Mouse (Mus musculus) liver, embryonic 11.5 days (tissue): ENCODE measurements around the gene Tmem217. TPM values are rescaled to one million over a fixed set of nuclear protein-coding genes. Genes with fewer than 3 reads are reported as not detected.
A peak's percentile ranks its signal among the peaks of the same experiment; 100 is the strongest.

Experiments used
- ATAC-seq: fragments of 200-750 bp; cut with Nextera tagmentation; replicated peaks from 2 replicates; pipeline ENCODE4 v1.8.0; 2017; ENCODE audit warnings: moderate number of reproducible peaks, mild to moderate bottlenecking, moderate TSS enrichment, moderate library complexity; ENCODE audit not compliant: low FRiP score
- DNase-seq: peaks from one replicate; pipeline ENCODE4 v3.0.0-alpha.2; 2017; ENCODE audit warnings: low spot score
- H3K27ac ChIP-seq: fragments of 300-500 bp; sonication (generic); 2 replicates; pipeline ENCODE4 v1.5.1; 2014; ENCODE audit warnings: mild to moderate bottlenecking, low read depth, low read length, control low read depth
- H3K27me3 ChIP-seq: fragments of 300-500 bp; sonication (generic); replicated peaks from 2 replicates; pipeline ENCODE4 v1.6.1; 2014; ENCODE audit warnings: low read length, mixed read lengths; ENCODE audit not compliant: control insufficient read depth, insufficient read depth
- H3K36me3 ChIP-seq: fragments of 300-500 bp; sonication (generic); 2 replicates; pipeline ENCODE4 v1.6.1; 2014; ENCODE audit warnings: mild to moderate bottlenecking, low read length, moderate library complexity, mixed read lengths; ENCODE audit not compliant: control insufficient read depth, insufficient read depth
- H3K4me1 ChIP-seq: fragments of 300-500 bp; sonication (generic); replicated peaks from 2 replicates; pipeline ENCODE4 v1.6.1; 2014; ENCODE audit warnings: low read length, mixed read lengths; ENCODE audit not compliant: control insufficient read depth, insufficient read depth
- H3K4me2 ChIP-seq: fragments of 300-500 bp; sonication (generic); 2 replicates; pipeline ENCODE4 v1.6.1; 2014; ENCODE audit warnings: mild to moderate bottlenecking, control low read depth, moderate library complexity
- H3K4me3 ChIP-seq: fragments of 300-500 bp; sonication (generic); 2 replicates; pipeline ENCODE4 v1.5.1; 2014; ENCODE audit warnings: low read depth, low read length, control low read depth
- H3K9ac ChIP-seq: fragments of 300-500 bp; sonication (generic); 2 replicates; pipeline ENCODE4 v1.6.1; 2014; ENCODE audit warnings: low read depth, low read length, control low read depth
- H3K9me3 ChIP-seq: fragments of 300-500 bp; sonication (generic); 2 replicates; pipeline ENCODE4 v1.6.1; 2016; ENCODE audit warnings: low read length, inconsistent platforms, mixed read lengths; ENCODE audit not compliant: control insufficient read depth
- WGBS: fragments of 180-500 bp; shearing (Covaris S2); extraction: QIAGEN DNeasy Blood & Tissue Kit; methylation state at CpG from one replicate; pipeline ENCODE4 v1.1.7; 2014; 5-methylcytosine and 5-hydroxymethylcytosine counted together
- polyA plus RNA-seq: library from polyadenylated mRNA; unstranded; fragments of >200 nt; fragmentation: Nextera tagmentation; extraction: Ambion mirVana; gene quantifications from 2 replicates; pipeline ENCODE4 v1.2.1, GENCODE M21; 2014

Tmem217 gene
- 0.42 and 0.52 TPM in 2 replicates for polyA plus RNA-seq

DNA sequence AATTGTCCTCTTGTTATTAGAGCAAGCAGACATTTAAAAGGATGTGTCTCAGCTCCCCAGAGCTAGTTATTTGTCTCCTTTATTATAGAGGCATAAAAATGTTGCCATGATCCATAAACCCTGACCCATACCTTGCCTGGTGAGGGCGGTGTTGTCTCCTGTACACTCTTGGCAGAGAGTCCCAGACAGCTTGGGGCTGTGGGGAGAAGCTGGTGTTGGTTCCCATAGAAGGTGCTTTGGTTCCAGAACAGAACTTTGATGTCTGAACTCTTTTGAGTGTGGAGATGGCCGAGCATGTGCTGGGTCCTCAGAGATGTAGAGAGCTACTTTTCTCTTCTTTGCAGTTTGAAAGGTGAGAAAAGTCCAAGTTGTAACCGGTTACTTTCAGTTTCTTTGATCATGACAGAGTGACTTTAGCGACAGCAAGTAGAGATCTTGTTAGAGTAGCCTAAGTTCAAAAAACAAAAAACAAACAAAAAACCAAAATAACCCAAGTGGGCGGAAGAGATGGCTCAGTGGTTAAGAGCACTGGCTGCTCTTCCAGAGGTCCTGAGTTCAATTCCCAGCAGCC, at the start of gene Tmem217:
Gene Tmem217, minus strand, starts transcription at position 224 of the 571 bp plus-strand sequence.
- no peaks in the 10 kb centered on the region for H3K9me3 ChIP-seq
- DNase-seq (no peak), ATAC-seq (no peak)
- no peaks in the 10 kb centered on the region for H3K27me3 ChIP-seq
- 91% methylated on average over 5 of the region's 5 CpGs for WGBS
- no peak within 1 kb of the TSS for H3K27ac ChIP-seq
- H3K36me3 ChIP-seq, result no peaks in the 10 kb centered on the region
- H3K4me3 ChIP-seq, result no peak within 1 kb of the TSS
- H3K9ac ChIP-seq, result no peak within 1 kb of the TSS
- H3K4me2 ChIP-seq, result peak within 1 kb of the TSS; percentile 94
- H3K4me1 ChIP-seq, result peaks cover 21% of the 10 kb centered on the region

DNA sequence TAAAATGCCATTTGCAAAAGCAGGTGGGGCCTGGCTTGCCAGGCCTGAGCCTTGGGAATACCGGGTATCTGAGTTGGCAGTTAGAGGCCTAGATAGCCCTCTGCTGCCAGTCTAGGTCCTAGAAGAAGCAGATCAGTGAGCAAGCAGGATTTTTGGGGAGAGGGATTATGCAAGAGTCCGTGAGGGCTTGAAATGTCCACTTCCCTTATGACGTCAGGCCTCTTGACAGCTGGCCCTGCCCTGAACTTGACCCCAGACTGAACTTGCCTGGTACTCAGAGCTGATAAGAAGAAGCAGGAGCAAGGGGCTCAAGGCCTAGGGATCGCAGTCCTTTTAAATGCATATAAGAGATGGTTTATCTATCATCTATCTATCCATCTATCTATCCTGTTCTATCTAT, 49.2 kb upstream of the Tmem217 start:
- Histone ChIP-seq H3K4me3 (no peak overlapping the region), H3K36me3 (peaks cover 15% of the 10 kb centered on the region; the same call in 1 of the 2 replicates), H3K27ac (no peak overlapping the region), H3K9me3 (no peaks in the 10 kb centered on the region), H3K9ac (no peak overlapping the region), H3K27me3 (no peaks in the 10 kb centered on the region), H3K4me1 (no peaks in the 10 kb centered on the region; the same call in 1 of the 2 replicates), H3K4me2 (no peak overlapping the region)
- ATAC-seq, result no peak
- WGBS, result 62% methylated on average over 4 of the region's 4 CpGs
- no peak for DNase-seq

DNA sequence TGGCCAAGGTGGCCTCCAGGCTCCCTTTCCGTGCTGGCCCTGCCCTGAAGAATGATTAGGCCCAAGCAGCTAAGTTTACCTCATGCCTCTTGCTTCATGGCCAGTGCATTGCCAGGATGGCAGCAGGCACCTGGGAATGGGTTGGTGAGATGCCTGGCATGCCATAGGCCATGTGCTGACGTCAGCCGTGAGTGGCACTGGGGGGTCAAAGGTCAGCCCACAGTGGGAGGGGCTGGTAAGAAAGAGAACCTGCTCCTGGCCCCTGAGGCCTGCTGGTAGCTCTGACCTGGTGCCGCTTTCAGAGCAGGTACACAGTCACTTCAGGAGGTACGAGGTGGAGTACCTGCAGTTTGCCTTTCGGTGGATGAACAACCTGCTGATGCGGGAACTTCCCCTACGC, 47.4 kb upstream of the Tmem217 start:
- DNase-seq (no peak), ATAC-seq (no peak)
- H3K4me2 ChIP-seq, result no peak overlapping the region
- H3K9ac ChIP-seq, result no peak overlapping the region
- no peaks in the 10 kb centered on the region for H3K27me3 ChIP-seq
- WGBS, result 89% methylated on average over 8 of the region's 8 CpGs
- no peak overlapping the region for H3K4me3 ChIP-seq
- H3K4me1 ChIP-seq, result no peaks in the 10 kb centered on the region; the same call in 1 of the 2 replicates
- peaks cover 23% of the 10 kb centered on the region for H3K36me3 ChIP-seq
- H3K27ac ChIP-seq, result no peak overlapping the region
- no peaks in the 10 kb centered on the region for H3K9me3 ChIP-seq

DNA sequence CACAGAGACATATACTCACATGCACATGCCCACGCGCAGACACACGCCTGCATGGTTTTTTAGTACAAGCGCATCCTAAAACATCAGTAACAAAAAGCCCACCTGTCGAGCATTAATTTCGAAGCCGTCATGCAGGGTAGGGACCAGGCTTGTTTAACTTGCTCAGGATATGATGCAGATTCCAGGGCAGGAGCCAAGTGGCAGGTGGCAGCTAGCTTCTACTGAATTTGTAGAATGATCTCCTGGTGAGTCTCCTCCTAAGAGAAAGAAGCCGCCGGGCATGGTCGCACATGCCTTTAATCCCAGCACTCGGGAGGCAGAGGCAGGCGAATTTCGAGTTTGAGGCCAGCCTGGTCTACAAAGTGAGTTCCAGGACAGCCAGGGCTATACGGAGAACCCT, 46.9 kb upstream of the Tmem217 start:
- ATAC-seq, result no peak
- H3K4me3 ChIP-seq, result no peak overlapping the region
- peaks cover 23% of the 10 kb centered on the region for H3K36me3 ChIP-seq
- no peak overlapping the region for H3K27ac ChIP-seq
- DNase-seq, result no peak
- H3K9ac ChIP-seq, result no peak overlapping the region
- H3K4me2 ChIP-seq, result no peak overlapping the region
- H3K9me3 ChIP-seq, result no peaks in the 10 kb centered on the region
- WGBS, result 92% methylated on average over 14 of the region's 14 CpGs
- no peaks in the 10 kb centered on the region for H3K27me3 ChIP-seq
- no peaks in the 10 kb centered on the region; the same call in 1 of the 2 replicates for H3K4me1 ChIP-seq

DNA sequence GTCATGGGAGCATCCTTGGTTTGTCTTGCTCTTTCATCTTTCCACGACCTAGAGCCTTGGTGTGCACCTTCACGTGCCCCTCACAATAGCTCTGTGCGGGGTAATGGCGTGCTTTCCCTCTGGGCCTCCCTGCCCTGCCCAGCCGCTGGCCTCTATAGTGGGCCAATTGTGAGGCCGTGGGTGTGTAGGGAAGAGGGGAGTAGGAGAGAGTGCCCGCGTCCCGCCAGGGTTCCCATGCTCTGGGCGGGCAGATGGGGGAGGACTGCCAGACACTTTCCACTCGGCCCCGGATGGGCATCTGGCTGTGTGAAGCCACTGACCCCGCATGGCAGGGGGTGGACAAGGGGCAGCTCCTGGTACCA, 44.6 kb upstream of the Tmem217 start:
- H3K9ac ChIP-seq, result no peak overlapping the region
- DNase-seq (no peak), ATAC-seq (no peak)
- WGBS, result 88% methylated on average over 13 of the region's 13 CpGs
- no peak overlapping the region for H3K27ac ChIP-seq
- no peaks in the 10 kb centered on the region for H3K27me3 ChIP-seq
- no peaks in the 10 kb centered on the region; the same call in 1 of the 2 replicates for H3K4me1 ChIP-seq
- no peak overlapping the region for H3K4me3 ChIP-seq
- H3K36me3 ChIP-seq, result peaks cover 17% of the 10 kb centered on the region
- no peak overlapping the region for H3K4me2 ChIP-seq
- H3K9me3 ChIP-seq, result no peaks in the 10 kb centered on the region

DNA sequence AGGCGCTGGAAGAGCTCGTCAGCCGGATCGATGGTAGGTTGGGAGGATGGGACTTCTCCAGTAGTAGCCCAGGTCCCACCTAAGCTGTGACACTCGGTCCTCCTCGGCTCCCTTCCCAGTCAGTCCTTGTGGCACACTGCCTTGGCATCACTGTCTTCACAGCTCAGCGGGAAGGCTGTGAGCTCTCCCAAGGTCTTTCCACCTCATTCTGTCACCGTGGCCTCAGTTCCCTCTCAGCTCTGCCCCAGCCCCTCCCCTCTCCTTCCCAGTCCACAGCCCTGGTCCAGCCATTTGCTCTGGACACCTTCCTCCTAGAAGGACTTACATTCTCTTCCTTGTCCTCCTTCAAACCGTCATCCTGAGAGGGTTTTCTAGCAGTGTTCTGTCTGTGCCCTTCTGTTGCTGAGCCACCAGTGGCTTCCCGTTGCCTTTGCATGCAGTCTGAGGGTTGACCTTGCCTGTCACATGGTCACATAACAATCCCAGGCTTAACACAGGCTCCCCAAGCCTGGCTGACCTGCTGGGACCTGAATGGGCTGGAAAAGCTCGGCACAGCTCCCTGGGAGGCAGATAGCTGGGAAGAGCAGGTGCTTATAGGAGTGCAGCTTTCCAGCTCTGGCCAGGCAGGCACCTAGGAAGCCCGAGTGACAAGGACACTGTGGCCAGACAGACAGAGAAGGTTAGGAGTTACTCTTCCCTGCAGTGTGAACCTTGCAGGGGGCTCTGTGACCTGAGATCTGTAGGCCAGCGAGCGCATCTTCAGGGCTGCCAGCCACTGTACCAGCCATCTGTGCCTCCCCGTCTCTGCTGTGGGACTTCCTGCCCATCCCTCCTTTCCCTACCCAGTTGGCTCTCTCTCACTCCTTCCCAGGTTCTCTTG, 43.9 kb upstream of the Tmem217 start:
- Histone ChIP-seq H3K27me3 (no peaks in the 10 kb centered on the region), H3K9me3 (no peaks in the 10 kb centered on the region), H3K4me3 (no peak overlapping the region), H3K9ac (no peak overlapping the region), H3K27ac (no peak overlapping the region), H3K4me1 (no peaks in the 10 kb centered on the region; the same call in 1 of the 2 replicates), H3K36me3 (peaks cover 17% of the 10 kb centered on the region), H3K4me2 (no peak overlapping the region)
- no peak for ATAC-seq
- no peak for DNase-seq
- 87% methylated on average over 15 of the region's 15 CpGs for WGBS

DNA sequence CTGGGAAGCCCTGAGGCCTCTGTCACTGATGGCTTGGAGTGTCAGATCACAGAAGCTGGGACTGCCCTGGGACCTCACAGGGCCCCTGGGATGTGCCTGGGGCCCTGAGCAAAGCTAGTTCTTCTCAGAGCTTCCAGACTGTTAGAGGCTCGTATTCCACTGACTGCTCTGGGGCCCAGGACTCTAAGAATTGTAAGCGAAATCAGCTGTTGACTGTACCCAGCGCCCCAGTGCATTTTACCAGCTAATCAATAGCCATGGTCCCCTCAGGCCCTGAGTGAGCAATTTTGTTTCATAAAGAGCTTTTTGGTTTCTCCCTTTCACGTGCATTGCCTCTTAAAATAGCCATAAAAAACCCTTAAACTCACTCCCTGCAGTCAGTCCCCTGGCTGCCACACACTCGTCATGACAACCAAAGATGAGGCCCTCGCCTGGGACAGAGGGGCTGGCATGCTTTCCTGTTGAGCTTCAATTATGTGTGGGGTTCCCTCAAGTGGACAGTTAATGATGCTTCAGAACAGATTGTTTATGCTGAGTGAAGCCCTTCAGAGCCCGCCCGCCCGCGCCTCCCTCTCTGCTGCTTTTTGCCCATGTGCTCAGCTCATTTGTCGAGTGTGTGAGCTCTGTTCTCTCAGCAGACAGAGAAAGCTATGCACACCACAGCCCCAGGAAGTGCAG, 37.2 kb upstream of the Tmem217 start:
- 71% methylated on average over 11 of the region's 11 CpGs for WGBS
- Histone ChIP-seq H3K27ac (no peak overlapping the region), H3K27me3 (no peaks in the 10 kb centered on the region), H3K4me3 (no peak overlapping the region), H3K9ac (no peak overlapping the region), H3K9me3 (no peaks in the 10 kb centered on the region), H3K4me1 (peaks cover 3% of the 10 kb centered on the region), H3K36me3 (no peaks in the 10 kb centered on the region), H3K4me2 (no peak overlapping the region)
- no peak for ATAC-seq
- no peak for DNase-seq

DNA sequence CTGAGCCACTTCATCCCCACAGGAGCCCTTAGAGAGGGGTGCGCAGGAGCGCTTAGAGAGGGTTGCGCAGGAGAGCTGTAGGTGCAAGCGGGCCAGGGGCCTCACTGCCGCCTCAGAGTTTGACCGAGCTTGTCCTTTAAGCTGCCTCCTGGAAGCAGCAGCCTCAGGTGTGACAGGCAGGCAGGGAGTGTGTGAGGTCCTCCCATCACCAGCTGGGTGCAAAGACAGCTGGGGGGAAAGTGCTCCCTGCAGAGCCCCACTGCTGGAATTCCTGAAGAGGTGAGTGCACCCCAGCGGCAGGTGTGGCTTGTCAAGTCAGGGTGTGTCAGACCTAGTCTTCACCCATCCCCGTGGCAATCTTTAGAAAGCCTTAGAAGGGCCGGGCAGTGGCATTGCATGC, 34.7 kb upstream of the Tmem217 start:
- Histone ChIP-seq H3K9ac (no peak overlapping the region), H3K27ac (no peak overlapping the region), H3K27me3 (no peaks in the 10 kb centered on the region), H3K4me2 (no peak overlapping the region), H3K36me3 (no peaks in the 10 kb centered on the region), H3K9me3 (no peaks in the 10 kb centered on the region), H3K4me3 (no peak overlapping the region), H3K4me1 (peaks cover 11% of the 10 kb centered on the region)
- DNase-seq, result no peak
- 83% methylated on average over 9 of the region's 9 CpGs for WGBS
- no peak for ATAC-seq
